Mouse (Mus musculus) T-cell, adult 66 days (primary cell): ENCODE data around the gene Tmpo. TPM values are rescaled to one million over a fixed set of nuclear protein-coding genes. Genes with fewer than 3 reads are reported as not detected.

ENCODE experiments used
- total RNA-seq, 2 experiments: library from RNA; stranded (reverse); gene quantifications; 3 replicates in 1 of 2; 4 replicates in 1 of 2; pipeline ENCODE4 v1.2.4; 2023

Tmpo gene
- total RNA-seq, result 100 to 1,000 TPM; 167 to 193 TPM

GRCm38 (mm10) chr10:91180761-91181460 is at the start of gene Tmpo:
Gene Tmpo, minus strand, starts transcription at chr10:91181315.

DNA sequence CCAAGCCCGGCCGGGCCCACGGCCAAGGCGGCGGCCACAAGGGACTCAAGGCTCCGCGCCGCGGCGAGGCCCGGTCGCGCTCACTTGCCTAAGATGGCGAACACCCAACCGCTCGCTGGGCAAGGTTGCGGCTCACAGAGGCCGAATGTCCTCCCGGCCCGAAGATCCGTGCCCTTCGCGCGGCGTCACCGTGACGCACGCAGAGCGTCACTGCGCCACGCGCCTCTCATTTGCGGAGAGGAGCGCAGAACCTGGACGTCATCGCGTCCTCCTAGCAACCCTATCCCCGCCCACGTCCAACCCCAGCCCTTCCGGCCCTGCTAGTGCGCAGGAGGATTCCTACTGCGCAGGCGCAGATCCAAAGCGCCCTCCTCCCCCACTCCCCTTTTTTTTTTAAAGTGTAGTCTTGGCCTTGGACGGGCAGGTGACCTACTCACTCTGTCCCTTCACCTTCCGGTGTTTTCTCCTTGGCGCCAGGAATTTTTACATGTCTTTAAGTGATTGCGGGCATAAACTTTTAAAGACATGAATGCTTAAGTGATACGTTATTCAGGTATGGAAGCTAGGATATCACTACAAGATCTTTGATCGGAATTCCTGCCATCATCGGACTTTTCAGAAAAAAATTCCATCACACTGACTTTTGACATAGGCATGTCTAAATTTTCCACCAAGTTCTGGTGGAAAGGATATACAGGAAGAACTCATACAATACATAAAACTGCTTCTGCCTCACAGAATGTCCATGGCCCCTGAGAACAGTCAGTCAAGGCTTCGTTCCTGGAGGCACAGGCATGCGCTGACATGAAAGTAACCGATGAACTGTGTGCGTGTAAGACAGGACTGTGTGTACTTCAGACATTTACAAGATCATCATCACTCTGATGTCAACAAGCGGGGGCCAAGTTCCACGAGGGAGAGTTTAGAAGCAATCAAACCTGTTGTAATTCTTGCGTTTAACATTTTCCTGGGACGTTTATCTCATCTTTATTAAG is 57.0 kb downstream of the Tmpo start, which contains the start of gene Slc25a3:
Gene Slc25a3, minus strand, starts transcription at position 232 of the 995 bp plus-strand sequence.

Other genes with a start within 250 kb of the Tmpo start
- gene Apaf1, start 98.5 kb downstream of the Tmpo start, total RNA-seq, result 10 to 100 TPM; 27.3 to 28.6 TPM
- gene Ikbip, start 98.4 kb downstream of the Tmpo start, total RNA-seq, result 1 to 10 TPM; 1.5 to 2.2 TPM
- gene Slc25a3, start 57.3 kb downstream of the Tmpo start, total RNA-seq, result 100 to 1,000 TPM; 510 to 519 TPM